Mouse (Mus musculus): ENCODE data around the gene Srbd1. TPM values are rescaled to one million over a fixed set of nuclear protein-coding genes. Genes with fewer than 3 reads are reported as not detected.

The Srbd1 gene
- polyA plus RNA-seq, 1 experiment from 2014 or later, result 11.5 TPM

DNA sequence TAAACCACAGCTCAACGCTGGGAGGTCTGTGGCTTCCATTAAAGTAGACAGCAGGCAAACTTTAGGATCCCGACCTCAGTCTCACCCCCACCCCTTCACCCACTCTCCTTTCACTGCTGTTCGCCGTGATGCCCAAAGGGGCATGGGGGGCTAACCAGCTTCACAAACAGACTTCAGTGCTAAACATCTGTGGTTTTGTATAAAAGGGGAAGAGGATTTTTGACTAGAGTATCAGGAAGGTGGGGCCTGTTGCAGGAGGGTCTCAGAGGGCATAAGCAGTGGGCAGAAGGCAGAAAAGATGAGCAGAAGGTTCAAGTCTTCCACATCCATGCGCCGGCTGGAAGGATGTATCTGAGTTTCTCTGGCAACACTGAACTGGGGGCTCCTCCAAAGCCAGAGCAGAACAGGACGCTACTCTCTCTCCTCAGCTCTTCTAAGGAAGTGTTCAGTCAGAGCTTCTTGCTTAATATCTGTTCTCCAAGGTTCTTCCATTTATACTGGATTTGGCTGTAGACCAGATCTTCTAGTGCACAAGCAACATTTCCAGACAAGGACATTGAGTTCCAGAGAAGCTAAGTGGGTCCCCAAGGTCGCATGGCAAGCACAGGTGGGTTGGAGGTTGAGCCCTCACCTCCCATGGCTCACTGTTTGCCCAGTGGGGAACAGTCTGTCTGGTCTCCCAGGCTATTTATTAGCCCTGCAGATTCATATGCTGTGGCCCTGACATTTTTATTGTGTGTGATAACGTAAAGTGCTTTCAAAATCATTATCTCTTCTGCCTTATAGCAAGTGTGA lies 25.4 kb upstream of the Srbd1 start:
- no peak overlapping the region for H3K27ac ChIP-seq (ENCODE audit: low read depth, low read length)
- H3K27me3 ChIP-seq (replicated peaks; ENCODE audit: control insufficient read depth, insufficient read depth, low read length), result peaks cover 14% of the 10 kb centered on the region
- DNase-seq (ENCODE audit: low spot score) (no peak), ATAC-seq (replicated peaks; ENCODE audit: low FRiP score) (no peak)
- H3K9me3 ChIP-seq (ENCODE audit: control insufficient read depth, low read length), result no peaks in the 10 kb centered on the region
- H3K36me3 ChIP-seq (ENCODE audit: control insufficient read depth, insufficient read depth, low read length), result no peaks in the 10 kb centered on the region
- 60% methylated on average over 9 of the region's 9 CpGs for WGBS
- no peak overlapping the region for H3K9ac ChIP-seq (ENCODE audit: low read depth, low read length)
- no peak overlapping the region for H3K4me3 ChIP-seq (ENCODE audit: low read depth, low read length)
- peak overlapping the region; percentile 99 for H3K4me2 ChIP-seq
- peaks cover 14% of the 10 kb centered on the region for H3K4me1 ChIP-seq (replicated peaks; ENCODE audit: control insufficient read depth, insufficient read depth, low read length)

- H3K4me3 ChIP-seq (ENCODE audit: low read depth, low read length), result peak overlapping the region; percentile 61
- H3K9ac ChIP-seq (ENCODE audit: low read depth, low read length), result no peak overlapping the region
- peaks cover 14% of the 10 kb centered on the region for H3K4me1 ChIP-seq (replicated peaks; ENCODE audit: control insufficient read depth, insufficient read depth, low read length)
- peaks cover 14% of the 10 kb centered on the region for H3K27me3 ChIP-seq (replicated peaks; ENCODE audit: control insufficient read depth, insufficient read depth, low read length)
- no peaks in the 10 kb centered on the region for H3K36me3 ChIP-seq (ENCODE audit: control insufficient read depth, insufficient read depth, low read length)
- DNase-seq (ENCODE audit: low spot score) (no peak), ATAC-seq (replicated peaks; ENCODE audit: low FRiP score) (no peak)
- H3K27ac ChIP-seq (ENCODE audit: low read depth, low read length), result no peak overlapping the region
- peak overlapping the region; percentile 99 for H3K4me2 ChIP-seq
- no peaks in the 10 kb centered on the region for H3K9me3 ChIP-seq (ENCODE audit: control insufficient read depth, low read length)
- 25% methylated on average over 6 of the region's 6 CpGs for WGBS
These were observed 24.1 kb upstream of the Srbd1 start for GRCm38 (mm10) chr17:86169092-86169491.

DNA sequence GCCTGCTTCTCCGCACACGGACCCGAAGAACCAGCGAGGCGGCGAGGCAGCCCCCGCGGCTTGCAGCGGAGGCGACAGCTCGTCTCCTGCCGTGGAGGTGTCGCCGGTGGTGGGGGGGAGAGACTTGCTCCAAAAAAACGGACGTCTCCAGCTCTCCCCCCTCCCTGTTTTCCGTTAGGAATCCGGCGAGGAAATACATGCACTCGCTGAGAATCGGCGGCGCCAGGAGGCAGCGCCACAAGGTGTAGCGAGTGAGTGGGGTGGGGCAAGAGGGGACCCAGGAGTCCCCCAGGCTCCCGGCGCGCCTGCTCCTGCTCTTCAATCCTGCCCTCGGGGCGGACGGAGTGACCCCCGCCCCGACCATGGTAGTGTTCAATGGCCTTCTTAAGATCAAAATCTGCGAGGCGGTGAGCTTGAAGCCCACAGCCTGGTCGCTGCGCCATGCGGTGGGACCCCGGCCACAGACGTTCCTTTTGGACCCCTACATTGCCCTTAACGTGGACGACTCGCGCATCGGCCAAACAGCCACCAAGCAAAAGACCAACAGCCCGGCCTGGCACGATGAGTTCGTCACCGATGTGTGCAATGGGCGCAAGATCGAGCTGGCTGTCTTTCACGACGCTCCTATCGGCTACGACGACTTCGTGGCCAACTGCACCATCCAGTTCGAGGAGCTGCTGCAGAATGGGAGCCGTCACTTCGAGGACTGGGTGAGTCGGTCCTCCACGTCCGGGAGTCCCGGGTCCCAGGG lies 23.4 kb upstream of the Srbd1 start:
- H3K27ac ChIP-seq (ENCODE audit: low read depth, low read length), result peak overlapping the region; percentile 87; the same call in 1 of the 2 replicates
- DNase-seq (ENCODE audit: low spot score) (no peak), ATAC-seq (replicated peaks; ENCODE audit: low FRiP score) (no peak)
- H3K4me3 ChIP-seq (ENCODE audit: low read depth, low read length), result peak overlapping the region; percentile 61
- H3K4me2 ChIP-seq, result peak overlapping the region; percentile 99
- H3K27me3 ChIP-seq (replicated peaks; ENCODE audit: control insufficient read depth, insufficient read depth, low read length), result peaks cover 14% of the 10 kb centered on the region
- peaks cover 14% of the 10 kb centered on the region for H3K4me1 ChIP-seq (replicated peaks; ENCODE audit: control insufficient read depth, insufficient read depth, low read length)
- H3K9me3 ChIP-seq (ENCODE audit: control insufficient read depth, low read length), result no peaks in the 10 kb centered on the region
- under 1% methylated on average over 61 of the region's 64 CpGs for WGBS
- no peaks in the 10 kb centered on the region for H3K36me3 ChIP-seq (ENCODE audit: control insufficient read depth, insufficient read depth, low read length)
- peak overlapping the region; percentile 87 for H3K9ac ChIP-seq (ENCODE audit: low read depth, low read length)

DNA sequence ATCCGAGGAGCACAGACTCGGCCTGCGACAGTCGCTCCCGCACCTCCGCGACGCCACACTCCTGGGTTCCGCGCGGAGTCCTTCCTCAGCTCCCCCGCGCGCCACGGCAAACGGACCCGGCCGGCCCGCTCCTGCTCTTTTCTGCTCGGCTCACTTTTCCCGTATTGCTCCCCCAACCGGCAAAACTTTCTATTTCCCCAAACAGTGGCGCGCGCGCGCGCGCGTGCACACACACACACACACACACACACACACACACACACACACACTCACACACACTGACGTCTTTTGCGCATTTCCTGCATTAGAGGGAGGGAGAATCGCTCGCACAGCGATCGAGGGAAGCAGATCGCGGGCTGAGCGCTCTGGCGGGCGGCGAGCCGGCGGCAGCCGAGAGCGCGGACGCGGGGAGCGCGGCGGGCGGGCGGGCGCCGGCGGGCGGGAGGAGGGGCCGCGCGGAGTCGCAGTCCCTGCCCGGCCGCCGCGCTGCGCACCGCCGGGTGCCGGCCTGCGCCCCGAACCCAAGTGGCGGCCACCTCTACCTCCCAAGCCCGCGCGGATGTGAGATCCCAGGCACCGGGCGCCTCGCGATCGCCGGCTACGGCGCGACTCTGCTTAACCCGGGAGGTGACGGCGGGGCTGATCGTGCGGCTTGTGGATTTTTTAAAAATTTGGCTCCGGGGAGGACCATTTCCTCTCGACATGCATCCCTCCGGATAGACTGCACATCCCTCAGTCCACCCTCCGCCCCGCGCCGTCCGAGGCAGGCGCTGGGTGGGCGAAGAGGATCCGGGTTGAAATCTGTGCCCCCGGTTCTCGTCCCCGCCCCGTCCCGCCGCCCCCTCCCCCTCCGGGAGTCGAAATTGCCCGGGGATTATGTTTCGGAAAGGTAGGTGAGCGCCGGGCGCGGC lies 22.6 kb upstream of the Srbd1 start, which contains the start of gene Prkce:
TSS of gene Prkce (plus strand) at position 466 of the 911 bp plus-strand sequence.
- Histone ChIP-seq H3K4me3 (ENCODE audit: low read depth, low read length) (peak within 1 kb of the TSS; percentile 61), H3K27me3 (replicated peaks; ENCODE audit: control insufficient read depth, insufficient read depth, low read length) (peaks cover 14% of the 10 kb centered on the region), H3K27ac (ENCODE audit: low read depth, low read length) (peak within 1 kb of the TSS; percentile 87), H3K4me1 (replicated peaks; ENCODE audit: control insufficient read depth, insufficient read depth, low read length) (peaks cover 14% of the 10 kb centered on the region), H3K9ac (ENCODE audit: low read depth, low read length) (peak within 1 kb of the TSS; percentile 87), H3K9me3 (ENCODE audit: control insufficient read depth, low read length) (no peaks in the 10 kb centered on the region), H3K36me3 (ENCODE audit: control insufficient read depth, insufficient read depth, low read length) (no peaks in the 10 kb centered on the region), H3K4me2 (peak within 1 kb of the TSS; percentile 99)
- DNase-seq (ENCODE audit: low spot score), result peak; percentile 86
- under 1% methylated on average over 97 of the region's 115 CpGs for WGBS
- ATAC-seq (replicated peaks; ENCODE audit: low FRiP score), result peak; percentile 69

DNA sequence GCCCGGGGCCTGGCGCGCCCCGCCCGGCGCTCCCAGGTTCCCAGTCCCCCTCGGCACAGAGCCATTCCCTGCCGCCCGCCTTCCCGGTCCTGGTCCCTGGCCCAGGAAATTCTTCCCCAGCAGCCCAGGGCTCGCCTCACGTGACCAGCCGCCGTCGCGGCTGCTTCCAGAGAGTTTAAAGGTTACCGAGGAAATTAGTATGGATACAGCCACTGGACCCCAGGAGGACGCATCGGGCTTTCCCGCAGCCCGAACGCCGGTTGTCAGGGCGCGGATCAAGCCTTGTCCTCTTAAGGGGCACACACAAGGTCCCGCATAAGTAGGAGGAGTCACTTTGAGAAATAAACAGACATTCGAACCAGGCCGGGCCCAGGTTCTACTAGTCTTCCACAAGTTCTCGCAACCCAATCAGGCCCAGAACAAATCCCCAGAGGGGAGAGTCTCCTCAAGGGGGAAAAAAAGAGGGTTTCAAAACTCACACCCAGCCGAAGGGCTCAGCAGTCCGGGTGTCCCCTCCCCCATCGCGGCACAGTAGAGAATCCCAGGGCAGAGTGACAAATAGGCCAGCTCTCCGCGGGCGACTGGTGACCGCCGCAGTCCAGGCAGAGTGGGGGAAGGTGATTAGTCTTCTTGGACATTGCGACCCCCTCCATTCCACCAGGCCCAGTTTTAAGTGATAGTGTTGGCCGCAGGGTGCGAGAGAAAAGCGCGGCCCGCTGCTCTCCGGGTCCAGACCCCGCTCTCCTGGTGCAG lies 21.8 kb upstream of the Srbd1 start:
- Histone ChIP-seq H3K27ac (ENCODE audit: low read depth, low read length) (peak overlapping the region; percentile 87), H3K4me2 (peak overlapping the region; percentile 99), H3K9me3 (ENCODE audit: control insufficient read depth, low read length) (no peaks in the 10 kb centered on the region), H3K9ac (ENCODE audit: low read depth, low read length) (peak overlapping the region; percentile 87), H3K36me3 (ENCODE audit: control insufficient read depth, insufficient read depth, low read length) (no peaks in the 10 kb centered on the region), H3K27me3 (replicated peaks; ENCODE audit: control insufficient read depth, insufficient read depth, low read length) (peaks cover 12% of the 10 kb centered on the region), H3K4me3 (ENCODE audit: low read depth, low read length) (peak overlapping the region; percentile 61), H3K4me1 (replicated peaks; ENCODE audit: control insufficient read depth, insufficient read depth, low read length) (peaks cover 14% of the 10 kb centered on the region)
- DNase-seq (ENCODE audit: low spot score), result peak; percentile 81
- WGBS, result 1% methylated on average over 46 of the region's 46 CpGs
- ATAC-seq (replicated peaks; ENCODE audit: low FRiP score), result peak; percentile 68

- no peak for DNase-seq (ENCODE audit: low spot score)
- Histone ChIP-seq H3K4me2 (peak overlapping the region; percentile 99), H3K27me3 (replicated peaks; ENCODE audit: control insufficient read depth, insufficient read depth, low read length) (peaks cover 12% of the 10 kb centered on the region), H3K4me3 (ENCODE audit: low read depth, low read length) (peak overlapping the region; percentile 61), H3K36me3 (ENCODE audit: control insufficient read depth, insufficient read depth, low read length) (no peaks in the 10 kb centered on the region), H3K27ac (ENCODE audit: low read depth, low read length) (peak overlapping the region; percentile 87; the same call in 1 of the 2 replicates), H3K4me1 (replicated peaks; ENCODE audit: control insufficient read depth, insufficient read depth, low read length) (peaks cover 14% of the 10 kb centered on the region), H3K9ac (ENCODE audit: low read depth, low read length) (peak overlapping the region; percentile 87), H3K9me3 (ENCODE audit: control insufficient read depth, low read length) (no peaks in the 10 kb centered on the region)
- no peak for ATAC-seq (replicated peaks; ENCODE audit: low FRiP score)
- WGBS, result 6% methylated on average over 19 of the region's 19 CpGs
These were observed 21.1 kb upstream of the Srbd1 start for GRCm38 (mm10) chr17:86166051-86166566.

DNA sequence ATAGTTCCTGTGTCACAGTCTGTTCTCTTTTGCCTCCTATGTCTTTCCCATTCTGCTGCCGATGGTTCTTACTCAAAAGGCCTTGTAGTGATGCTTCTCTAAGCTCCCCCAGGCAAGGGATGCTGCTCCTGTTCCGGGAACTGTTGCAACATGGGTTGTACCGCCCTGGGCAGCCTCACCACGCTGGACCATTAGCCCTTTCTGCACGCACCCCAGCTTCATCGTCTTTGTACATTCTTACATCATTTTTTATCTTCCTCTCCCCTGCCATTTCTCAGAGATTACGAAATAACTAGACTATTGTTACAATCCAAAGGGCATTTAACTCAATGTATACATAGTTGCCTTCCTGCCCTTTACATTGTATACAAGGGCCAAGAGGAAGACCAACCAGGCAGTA lies 19.4 kb upstream of the Srbd1 start:
- no peak overlapping the region for H3K4me2 ChIP-seq
- no peaks in the 10 kb centered on the region for H3K9me3 ChIP-seq (ENCODE audit: control insufficient read depth, low read length)
- WGBS, result 73% methylated on average over 7 of the region's 7 CpGs
- H3K9ac ChIP-seq (ENCODE audit: low read depth, low read length), result no peak overlapping the region
- H3K36me3 ChIP-seq (ENCODE audit: control insufficient read depth, insufficient read depth, low read length), result no peaks in the 10 kb centered on the region
- peaks cover 12% of the 10 kb centered on the region for H3K27me3 ChIP-seq (replicated peaks; ENCODE audit: control insufficient read depth, insufficient read depth, low read length)
- ATAC-seq (replicated peaks; ENCODE audit: low FRiP score) (no peak), DNase-seq (ENCODE audit: low spot score) (no peak)
- no peak overlapping the region for H3K27ac ChIP-seq (ENCODE audit: low read depth, low read length)
- no peak overlapping the region for H3K4me3 ChIP-seq (ENCODE audit: low read depth, low read length)
- H3K4me1 ChIP-seq (replicated peaks; ENCODE audit: control insufficient read depth, insufficient read depth, low read length), result peaks cover 10% of the 10 kb centered on the region; the same call in 1 of the 2 replicates
